ENCODE assay signal across 8 mouse cellular contexts in genomic region chr13:73773519-73774205, GRCm38 (mm10). TPM values are rescaled to one million over a fixed set of nuclear protein-coding genes. Genes with fewer than 3 reads are reported as not detected.
A peak's percentile ranks its signal among the peaks of the same experiment; 100 is the strongest.
DNase-seq lines count a peak whose midpoint lies in the region; ATAC-seq lines count a peak whose summit lies in the region.

No protein-coding gene starts in this region.

- peaks cover 3% of the 10 kb centered on the region; the same call in 1 of the 2 replicates for H3K36me3 ChIP-seq in heart, embryonic 11.5 days (ENCODE audit: control insufficient read depth, insufficient read depth, low read length)

- no peaks in the 10 kb centered on the region for H3K9me3 ChIP-seq in heart, embryonic 11.5 days (replicated peaks; ENCODE audit: control insufficient read depth, low read length)

- H3K4me3 ChIP-seq in heart, embryonic 11.5 days (ENCODE audit: low read depth, low read length) = no peak overlapping the region

- no peak overlapping the region for H3K27ac ChIP-seq in heart, embryonic 11.5 days (ENCODE audit: low read depth, low read length)

- no peaks in the 10 kb centered on the region for H3K27me3 ChIP-seq in heart, embryonic 11.5 days (ENCODE audit: control insufficient read depth, insufficient read depth, low read length)

- no peak overlapping the region for H3K9ac ChIP-seq in heart, embryonic 11.5 days (ENCODE audit: low read depth, low read length)

- intact Hi-C loops in heart, postnatal 36 days (cut with DNase I) = loop anchor here (2.0 kb wide), 2 partner anchors 41 to 51 kb away; partner anchors contain the start of gene Slc12a7

- 67% methylated on average over 4 of the region's 4 CpGs for WGBS in heart, embryonic 11.5 days (ENCODE audit: insufficient replicate concordance)

- DNase-seq in heart, adult 11 months = peak; percentile 97
- DNase-seq in urinary bladder, postnatal 14 days (ENCODE audit: low spot score) = peak; percentile 67
- DNase-seq in urinary bladder, postnatal 10 days (ENCODE audit: low spot score) = no peak
- peak; percentile 40 to 63 for DNase-seq in heart, postnatal 36 days
- peak; percentile 59 to 73 for DNase-seq in lung, adult 18-20 months
- DNase-seq in c-Kit-positive CD71-positive TER-119-positive erythroid progenitor cells, embryonic 14.5 days (ENCODE audit: low spot score) = no peak
- no peak for DNase-seq in layer of hippocampus, postnatal 25 days (ENCODE audit: extremely low spot score in 1 of 2, low spot score in 1 of 2)

- no peak overlapping the region for H3K4me2 ChIP-seq in heart, embryonic 11.5 days

- ATAC-seq in heart, embryonic 11.5 days (replicated peaks; ENCODE audit: insufficient number of reproducible peaks, low FRiP score, low TSS enrichment) = no peak

- peaks cover 33% of the 10 kb centered on the region for H3K4me1 ChIP-seq in heart, embryonic 11.5 days (ENCODE audit: control insufficient read depth, insufficient read depth, low read length)

RNA-seq across cellular contexts. Expression of gene Slc12a7, which starts 40.8 kb away (rescaled TPM):
- 32.7 and 40.0 TPM in 2 replicates for polyA plus RNA-seq in heart, embryonic 11.5 days (2014; fragmentation: Nextera tagmentation; extraction: Ambion mirVana)
- 100 to 1,000 TPM; 163 to 167 TPM for total RNA-seq in heart, postnatal 36 days (2021)
- 1 to 10 TPM; 4.5 to 5.0 TPM for total RNA-seq in layer of hippocampus, postnatal 25 days (2021)

Comparison
In these comparisons a context has a peak if more than half of its experiments do, and no peak if none do; other contexts are left out.
1. DNase-seq: peak in heart, adult 11 months (single experiment), urinary bladder, postnatal 14 days (single experiment), heart, postnatal 36 days (2 of 2) and lung, adult 18-20 months (2 of 2); none in urinary bladder, postnatal 10 days (single experiment), c-Kit-positive CD71-positive TER-119-positive erythroid progenitor cells, embryonic 14.5 days (single experiment) and layer of hippocampus, postnatal 25 days (0 of 2).
2. RNA of gene Slc12a7, which starts 40.8 kb away (total RNA-seq): 163 to 167 TPM in heart, postnatal 36 days; 4.5 to 5.0 TPM in layer of hippocampus, postnatal 25 days; every median in the first group is over 10 times any median in the second.